Mouse (Mus musculus) spleen, postnatal 10 days (tissue): ENCODE measurements around the gene Tmem39a.

Experiments
- DNase-seq, 2 experiments: peaks; one replicate each; pipeline ENCODE4 v3.0.0; 2021 to 2022; ENCODE audit warnings: low spot score in 2 of 2

The Tmem39a gene

DNA sequence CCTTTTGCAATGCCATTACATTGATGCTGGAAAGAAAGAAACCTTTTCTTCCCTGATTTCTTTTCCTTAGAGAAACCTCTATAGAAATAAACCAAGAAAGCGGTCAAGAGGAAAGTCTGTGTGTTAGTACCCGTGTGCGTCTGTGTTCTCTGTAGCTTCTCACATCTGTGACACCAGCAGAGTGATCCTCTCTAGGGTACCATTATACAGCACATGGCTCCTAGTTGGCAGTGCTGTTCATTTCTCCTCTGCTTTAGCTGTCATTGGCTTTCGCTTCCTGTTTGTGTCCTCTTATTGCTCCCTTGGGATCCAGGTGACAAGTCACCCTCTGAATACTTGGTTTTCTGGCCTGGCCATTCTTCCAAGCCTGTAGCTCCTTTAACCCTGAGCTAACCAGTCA, 29.1 kb downstream of the Tmem39a start:
- DNase-seq: no peak

DNA sequence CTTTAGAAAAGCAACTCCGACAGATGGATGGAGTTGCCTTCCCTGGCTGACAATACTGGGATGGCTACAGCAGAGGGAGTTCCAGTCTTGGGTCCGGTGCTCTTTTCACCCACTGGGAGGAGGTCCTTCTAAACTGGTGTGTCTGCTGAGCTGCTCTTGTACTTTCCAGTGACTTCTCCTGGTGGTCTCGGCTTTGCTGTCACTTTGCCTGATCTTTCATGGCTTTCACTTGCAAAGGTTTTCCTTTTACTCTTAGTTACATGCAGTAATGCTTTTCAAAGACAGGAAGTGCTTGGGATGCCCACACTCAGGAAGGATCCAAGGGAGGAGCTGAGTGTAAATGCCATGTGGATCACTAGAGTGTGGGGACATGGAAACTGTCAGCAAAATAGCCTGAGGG, 33.0 kb downstream of the Tmem39a start:
- no peak for DNase-seq

DNA sequence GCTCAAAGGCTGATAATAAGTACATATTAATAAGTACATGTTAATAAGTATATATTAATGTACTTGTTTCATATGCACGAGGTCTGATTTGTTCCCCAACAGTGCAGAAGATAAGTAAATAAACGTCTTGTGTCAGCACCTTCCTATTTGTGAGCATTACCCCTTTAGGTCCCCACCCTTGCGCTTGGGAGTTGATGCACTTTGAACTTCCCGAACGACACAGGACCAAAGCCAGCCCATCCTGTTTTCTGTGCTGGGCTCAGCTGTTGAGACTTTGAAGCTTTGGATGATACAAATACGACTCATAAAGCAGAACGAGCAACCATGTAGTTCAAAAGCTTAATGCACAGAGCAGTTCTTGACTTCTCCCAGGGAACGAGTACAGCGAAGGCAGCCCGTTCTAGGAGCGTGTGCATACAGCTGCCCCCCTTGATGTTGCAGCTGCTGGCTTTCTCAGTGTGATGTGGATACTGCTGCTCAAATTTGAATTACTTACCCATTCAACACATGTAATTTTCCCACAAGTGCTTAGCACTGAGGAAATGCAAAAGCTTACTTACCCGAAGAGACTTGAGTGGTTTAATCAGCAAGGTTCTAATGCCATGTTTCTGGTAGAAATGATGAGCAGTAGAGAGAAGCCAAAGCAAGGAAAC, 33.7 kb downstream of the Tmem39a start:
- no peak for DNase-seq

DNA sequence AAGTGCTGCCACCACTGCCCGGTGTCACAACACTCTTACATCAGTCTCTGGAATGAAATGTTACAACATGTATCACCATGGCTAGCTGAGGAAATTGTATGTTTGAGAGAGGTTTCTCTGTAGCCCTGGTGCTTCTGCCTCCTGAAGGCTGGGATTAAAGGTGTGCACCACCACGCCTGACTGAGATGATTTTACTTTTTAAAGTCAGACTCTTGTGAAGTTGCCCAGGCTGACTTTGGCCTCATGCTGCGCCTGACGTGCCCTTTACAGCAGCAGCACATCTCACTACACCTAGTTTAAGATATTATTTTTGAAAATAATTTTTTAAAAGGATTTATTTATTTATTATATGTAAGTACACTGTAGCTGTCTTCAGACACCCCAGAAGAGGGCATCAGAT, 34.4 kb downstream of the Tmem39a start:
- DNase-seq: no peak

DNA sequence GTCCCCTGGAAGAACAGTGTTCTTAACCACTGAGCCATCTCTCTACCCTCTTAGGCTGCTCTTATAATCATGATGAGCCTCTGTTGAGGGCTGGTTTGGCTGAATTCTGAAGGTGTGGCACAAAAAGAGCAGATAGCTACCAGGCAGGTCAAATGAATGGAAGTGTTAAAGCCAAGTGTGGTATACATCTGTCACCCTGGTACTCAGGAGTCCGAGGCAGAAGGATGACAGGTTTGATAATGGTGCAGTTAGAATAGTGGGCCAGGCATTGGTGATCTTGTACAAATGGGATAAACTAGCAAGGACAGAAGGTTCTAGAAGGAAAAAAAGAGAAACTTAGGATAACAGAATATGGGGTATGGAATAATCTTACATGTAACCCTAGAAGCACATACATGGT, 35.9 kb downstream of the Tmem39a start:
- DNase-seq: no peak

DNA sequence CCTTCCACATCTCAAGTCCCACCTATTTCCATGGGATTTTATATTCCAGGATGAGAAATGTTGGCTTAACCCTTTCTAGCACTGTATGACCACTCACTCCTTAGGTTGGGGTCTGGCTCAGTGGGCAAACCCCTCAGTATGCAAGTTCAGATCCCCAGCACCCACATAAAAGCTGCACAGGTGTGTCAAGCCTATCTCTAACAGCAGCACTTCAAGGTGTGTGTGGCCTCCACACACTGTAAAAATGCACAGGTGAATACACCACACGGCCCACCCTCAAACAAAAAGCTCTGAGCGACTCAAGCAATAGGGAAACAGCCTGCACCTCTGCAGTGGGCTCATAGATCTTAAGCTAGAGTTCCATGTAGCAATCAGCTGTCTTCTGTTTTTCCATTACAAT, 37.6 kb downstream of the Tmem39a start:
- DNase-seq: no peak

DNA sequence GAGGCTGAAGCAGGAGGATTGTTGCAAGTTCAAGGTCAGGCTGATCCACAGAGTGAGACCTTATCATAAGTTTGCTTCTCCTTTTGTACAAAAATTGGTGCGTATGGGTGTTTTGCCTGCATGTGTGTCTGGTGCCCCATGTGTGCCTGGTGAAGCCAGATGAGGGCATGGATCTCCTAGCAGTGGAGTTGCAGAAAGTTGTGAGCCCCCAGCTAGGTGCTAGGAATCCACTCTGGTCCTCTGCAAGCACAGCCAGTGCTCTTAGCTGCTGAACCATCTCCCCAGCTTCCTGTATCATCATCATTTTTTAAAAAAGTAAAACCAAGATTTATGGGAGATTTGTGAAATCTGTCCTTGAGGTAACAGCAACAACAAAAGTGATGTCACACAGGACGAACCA, 38.2 kb downstream of the Tmem39a start:
- no peak for DNase-seq

DNA sequence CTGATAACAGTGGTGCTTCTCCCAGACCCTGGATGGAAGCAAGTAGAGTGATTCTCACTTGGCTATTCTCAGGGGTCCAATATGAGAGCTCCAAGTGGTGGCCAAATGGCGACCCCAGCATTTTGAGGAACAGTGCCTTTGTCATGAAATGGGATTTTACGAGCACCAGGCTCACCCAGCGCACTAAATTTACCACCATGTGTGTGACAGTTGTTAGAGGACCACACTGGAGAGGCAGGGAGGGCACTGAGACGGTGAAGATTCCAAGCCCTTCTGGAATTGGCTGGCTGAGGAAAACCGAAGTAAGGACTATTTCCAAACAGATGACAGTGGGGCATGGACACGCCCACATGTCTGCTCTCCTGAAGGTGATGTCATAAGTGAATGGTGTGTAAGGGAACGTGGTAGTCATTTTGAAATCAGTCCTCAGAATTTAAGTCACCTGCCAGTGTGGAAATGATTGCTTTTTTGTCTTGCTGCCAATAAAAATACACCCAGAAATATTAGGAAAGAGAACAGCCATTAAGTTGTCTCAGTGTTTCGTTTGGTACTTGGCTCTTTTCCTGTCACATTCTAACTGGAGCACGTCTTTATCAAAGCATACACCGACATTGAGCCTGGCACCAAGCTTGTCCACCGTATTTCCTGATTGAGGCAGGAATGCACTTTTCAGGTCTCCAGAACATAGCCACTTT, 40.6 kb downstream of the Tmem39a start:
- no peak for DNase-seq

DNA sequence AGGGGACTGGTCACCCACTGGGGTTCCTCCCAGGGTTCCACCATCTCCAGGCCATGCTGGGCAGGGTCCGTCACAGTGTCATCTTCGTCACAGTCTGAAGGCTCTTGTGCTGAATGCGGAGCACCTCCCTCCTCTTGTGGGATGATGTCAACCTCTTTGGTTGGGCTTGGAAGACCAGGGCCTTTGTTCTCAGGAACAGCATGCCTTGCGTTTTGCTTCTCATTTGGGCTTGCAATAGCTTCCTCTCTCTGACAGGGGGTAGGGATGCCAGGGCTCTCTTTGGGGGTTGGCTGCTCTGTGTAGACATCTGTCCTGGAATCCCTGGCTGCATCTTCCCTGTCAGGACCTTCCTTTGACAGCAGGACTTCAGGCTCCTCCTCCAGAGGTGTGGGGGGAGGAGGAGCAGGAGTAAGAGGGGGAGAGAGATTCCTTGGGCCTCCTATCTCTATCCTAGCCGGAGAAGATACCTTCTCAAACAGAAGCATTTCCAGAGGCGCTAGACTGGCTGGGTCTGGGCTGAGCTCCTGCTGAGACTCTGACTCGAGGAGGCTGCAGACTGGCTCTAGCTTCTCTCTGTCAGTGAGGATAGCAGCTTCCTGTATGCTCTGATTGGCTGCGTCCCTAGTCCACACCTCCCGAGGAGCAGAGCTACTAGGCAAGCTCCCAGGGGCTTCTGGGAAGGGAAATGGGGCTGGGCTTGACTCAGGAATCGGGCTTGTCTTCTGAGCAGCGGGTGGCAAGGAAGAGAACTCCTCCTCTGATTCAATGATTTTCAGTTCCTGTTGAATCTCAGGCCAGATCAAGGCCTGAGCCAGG, 44.7 kb downstream of the Tmem39a start:
- no peak for DNase-seq

DNA sequence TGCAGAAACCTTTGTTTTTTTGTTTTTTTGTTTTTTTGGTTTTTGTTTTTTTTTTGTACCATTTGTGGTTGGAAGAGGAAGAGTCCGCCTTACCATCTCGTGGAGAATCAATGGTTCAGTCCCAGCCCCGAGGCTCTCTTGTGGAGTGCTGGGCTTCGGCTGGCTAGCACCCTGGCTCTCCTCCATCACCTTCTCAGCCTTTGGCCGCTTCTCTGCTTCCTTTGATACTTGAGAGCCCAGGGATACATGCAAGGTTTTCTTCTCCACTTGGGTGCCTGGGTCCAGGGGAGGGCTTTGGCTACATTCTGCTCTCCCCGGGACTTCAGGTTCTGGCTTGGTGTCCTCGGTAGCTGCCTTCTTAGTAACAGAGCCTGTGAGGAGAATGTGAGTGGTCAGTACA, 48.0 kb downstream of the Tmem39a start:
- DNase-seq: no peak

DNA sequence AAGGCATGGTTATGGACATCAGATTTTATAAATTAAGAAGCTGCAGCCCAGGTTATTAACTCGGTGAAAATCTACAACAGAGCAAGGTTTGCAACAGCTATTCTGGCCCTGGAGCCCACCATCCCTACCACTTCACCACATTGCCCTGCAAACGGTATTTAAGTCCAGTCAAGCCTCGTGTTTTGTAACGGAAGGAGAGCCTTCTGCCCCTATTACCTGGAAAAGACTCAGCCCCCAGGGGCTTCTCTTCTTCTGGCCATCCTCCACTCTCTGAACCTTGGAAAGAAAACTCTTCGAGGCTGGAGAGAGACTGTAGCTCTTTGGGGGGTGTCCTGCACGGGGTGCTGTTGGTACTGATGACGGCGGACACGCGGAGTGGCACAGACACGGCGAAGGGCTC, 50.2 kb downstream of the Tmem39a start:
- no peak for DNase-seq

DNA sequence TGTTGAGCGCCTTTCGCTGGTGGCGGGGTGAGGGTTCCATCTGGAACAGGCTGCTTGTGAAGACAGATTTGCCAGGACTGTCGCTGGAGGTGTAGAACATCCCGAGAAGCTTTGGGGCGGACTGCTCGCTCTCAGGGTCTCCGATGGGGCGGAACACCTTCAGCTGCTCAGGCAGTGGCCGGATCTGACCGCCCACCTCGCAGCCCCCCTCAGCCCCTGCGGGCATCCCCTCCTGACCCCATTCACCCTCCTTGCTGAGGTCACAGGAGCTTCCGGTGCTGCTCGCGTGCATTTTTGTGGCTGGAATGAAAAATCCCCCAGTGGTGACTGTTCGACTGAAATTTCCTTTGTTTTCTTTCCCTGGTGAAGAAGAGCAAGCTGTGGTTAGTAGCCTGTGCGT, 50.6 kb downstream of the Tmem39a start:
- DNase-seq: no peak

DNA sequence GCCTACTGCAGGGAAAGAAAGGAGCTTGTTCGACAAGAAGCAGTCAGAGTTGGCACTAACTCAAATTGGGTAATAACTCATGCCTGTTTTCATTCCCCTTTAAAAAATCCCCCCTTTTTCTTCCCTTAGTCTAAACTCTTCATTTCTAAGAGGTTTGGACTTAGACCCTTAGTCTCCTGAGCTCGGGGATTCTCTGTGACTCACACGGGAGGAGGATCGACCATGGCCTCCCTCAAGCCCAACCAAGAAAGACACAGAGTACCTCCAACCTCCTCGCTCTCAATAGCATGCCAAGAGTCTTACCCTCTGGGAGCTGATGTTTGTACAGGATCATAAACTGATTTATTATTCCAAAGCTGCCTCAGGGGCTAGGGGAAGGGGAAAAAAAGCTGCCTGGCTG, 54.1 kb downstream of the Tmem39a start:
- DNase-seq: no peak

DNA sequence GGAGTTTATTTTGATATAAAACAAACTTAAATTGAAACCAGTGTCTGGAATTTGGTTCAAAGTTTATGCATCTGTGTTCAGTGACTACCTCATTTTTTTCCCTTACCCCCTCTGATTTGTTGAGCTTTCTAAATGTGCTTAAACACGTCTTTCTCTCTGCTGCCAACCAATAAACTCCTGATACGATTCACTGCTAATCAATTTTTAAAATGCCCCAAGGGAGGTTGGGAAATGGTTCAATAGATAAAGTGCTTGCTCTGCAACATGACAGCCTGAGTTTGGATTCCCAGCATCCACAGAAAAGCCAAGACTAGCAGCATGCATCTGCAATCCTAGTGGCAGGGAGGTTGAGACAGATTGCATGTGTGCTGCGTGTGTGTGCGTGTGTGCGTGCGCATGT, 55.1 kb downstream of the Tmem39a start:
- DNase-seq: no peak

DNA sequence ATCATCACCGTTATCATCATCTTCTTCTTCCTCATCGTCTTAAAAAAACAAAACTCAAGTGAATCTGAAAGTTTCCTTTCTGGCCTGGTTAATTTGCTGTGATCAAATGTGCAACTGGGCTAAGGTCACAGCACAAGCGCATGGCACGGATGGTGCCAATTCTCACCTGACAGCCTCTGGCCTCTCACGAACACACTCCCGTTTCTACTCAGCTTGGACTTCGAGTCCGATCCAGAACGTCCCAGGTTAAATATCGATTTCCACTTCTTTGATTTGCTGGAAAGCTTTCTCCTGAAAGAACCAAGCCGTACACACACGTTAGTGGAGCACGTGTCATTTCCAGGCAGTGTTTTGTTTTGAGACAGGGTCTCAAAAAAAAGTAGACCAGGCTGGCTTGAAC, 59.5 kb downstream of the Tmem39a start:
- no peak for DNase-seq

DNA sequence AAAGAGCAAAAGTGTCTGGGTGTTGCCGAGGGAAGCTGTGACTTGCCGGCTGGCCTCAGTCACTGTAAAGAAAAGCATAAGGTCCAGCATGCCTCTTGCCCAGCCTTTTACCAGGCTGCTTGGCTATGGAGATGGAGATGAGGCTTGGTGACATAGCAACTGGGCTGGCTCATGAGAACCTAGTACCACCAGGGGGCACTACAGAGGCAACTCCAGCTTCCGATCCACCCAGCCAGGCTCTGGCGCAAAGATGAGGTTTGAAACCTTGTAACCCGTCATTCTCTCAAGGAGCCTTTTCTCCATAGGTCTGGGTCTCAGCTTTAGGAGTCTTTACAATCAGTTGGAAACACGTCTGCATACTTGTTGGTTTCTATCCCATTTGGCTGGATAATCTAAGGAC, 60.6 kb downstream of the Tmem39a start:
- DNase-seq: peak; percentile 30 to 78

DNA sequence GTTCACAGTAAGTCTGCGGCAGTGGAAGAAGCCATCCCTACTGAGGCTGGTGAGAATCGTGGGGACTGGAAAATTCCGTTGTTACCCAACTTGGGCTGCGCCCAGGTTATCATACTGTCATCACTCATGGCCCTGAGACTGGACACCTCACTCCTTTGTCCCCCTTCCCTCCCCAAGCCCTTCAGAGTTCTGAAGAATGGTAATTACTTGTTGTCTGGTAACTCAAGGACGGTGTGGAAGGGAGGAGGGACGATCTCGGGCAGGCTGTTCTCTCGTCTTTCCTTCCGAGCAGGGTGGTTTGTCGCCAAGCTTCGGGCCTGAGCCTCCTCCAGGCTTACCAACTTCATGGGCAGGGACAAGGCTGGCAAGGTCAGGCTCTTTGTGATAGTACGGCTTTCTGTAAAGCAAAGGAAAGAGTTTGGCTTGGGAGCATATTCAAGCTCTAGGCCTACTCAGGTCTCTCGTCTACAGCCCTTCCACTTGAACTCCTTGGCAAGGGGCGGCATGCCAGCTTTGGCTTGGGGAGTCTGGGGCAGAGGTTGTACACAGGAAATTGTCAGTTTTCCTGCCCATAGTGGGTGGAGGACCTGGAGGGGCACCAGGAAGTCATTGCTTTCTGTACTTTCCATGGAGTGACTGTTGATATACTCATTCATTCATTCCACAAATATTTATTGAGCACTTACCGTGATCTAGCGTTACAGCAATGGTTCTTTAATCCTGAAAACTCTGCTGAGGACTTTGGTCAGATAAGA, 62.4 kb downstream of the Tmem39a start:
- DNase-seq: no peak

DNA sequence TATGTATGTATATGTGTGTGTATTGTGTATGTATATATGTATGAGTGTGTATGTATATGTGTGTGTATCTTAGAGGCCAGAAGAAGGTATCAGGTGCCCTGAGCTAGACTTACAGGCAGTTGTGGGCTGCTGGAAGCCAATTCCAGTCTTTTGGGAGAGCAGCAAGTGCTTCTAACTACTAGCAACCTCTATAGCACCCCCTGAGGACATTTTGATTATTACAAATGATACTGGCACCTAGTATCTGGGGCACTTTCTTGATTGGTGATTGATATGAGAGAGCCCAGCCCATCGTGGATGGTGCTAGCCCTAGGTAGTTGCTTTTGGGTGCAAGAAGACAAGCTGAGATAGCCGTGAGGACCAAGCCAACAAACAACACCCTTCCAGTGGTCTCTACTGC, 63.8 kb downstream of the Tmem39a start:
- no peak for DNase-seq

DNA sequence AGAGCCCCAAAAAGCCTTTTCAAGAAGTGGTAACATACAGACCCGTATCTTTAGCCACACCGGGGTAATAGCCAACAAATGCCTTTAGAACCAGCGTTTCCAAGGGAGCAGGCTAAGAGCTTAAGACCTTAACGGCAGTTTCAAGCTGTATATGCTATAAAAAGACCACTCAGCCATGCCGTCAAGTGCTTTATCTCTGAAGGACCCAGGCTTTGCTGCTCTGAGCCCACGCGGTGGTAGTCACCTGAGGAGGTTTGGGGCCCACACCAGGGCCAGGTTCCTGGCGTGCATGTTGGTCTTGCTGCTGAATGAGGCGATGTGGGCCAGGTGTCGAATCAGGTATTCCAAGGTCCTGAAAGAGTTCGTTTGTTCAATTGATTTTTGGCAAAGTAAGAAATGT, 65.8 kb downstream of the Tmem39a start:
- DNase-seq: no peak

DNA sequence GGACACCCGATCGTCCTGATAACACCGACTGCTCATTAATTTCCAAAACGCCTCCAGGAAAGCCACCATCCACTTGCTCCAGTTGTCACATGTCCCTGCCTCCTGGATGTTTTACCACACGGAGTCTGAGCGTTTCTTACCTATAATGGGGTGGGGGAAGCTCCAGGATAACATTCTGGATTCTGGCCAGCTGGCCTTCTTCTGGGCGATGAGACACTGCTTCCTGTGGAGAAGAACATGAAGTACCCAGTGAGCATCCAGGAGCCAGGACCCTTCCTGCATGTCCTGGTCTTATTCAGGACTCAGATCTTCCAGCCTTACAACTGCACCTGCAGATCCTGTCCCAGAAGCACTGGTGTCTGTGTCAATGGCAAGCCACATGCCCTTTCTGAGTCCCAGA, 66.9 kb downstream of the Tmem39a start:
- no peak for DNase-seq

DNA sequence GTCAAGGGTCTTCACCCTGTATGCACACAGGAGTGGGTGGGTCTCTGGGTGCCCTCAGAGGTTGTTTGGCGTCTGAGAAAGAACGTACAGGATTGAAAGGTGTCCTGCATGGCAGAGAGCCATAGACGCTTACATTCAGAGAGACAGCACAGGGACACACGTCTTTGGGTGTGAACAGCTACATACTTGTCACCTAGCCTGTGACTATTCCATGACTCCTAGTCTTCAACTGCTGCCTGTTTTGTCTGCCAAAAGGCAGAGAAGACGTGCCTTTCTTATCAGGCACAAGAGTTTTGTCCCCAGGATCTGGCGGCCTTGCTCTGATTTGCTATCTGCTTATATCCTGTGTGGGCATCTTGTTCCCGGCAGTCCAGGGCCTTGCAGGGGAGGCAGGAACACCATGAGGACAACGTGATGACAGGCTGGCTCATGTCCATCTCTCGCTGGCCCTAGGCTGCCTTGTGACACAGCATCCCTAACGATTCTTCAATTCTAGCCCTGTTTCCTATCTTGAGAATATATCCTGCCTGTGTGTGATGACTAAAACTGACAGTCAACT, 67.4 kb downstream of the Tmem39a start:
- DNase-seq: no peak

DNA sequence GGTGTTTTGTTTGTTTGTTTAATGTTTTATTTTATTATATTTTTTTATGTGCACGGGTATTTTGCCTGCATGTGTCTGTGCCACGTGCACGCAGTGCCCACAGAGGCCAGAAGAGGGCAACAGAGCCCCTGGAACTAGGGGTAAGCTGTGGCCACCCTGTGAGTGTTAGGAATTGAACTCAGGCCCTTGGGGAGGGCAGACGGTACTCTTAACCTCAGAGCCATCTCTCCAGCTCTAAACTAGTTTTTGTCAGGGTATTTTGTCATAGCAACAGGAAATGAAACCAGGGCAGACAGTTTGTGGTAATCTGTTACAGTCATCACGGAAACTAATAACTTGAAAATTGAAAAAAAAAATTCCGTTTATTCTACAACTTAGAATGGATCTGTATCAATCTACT, 73.6 kb downstream of the Tmem39a start:
- peak; percentile 42 to 72 for DNase-seq
